Mouse (Mus musculus) left cerebral cortex, adult 6 months (tissue): ENCODE data around the gene Ano2. TPM values are rescaled to one million over a fixed set of nuclear protein-coding genes. Genes with fewer than 3 reads are reported as not detected.

Source experiments
- long read RNA-seq, 2 experiments: library from polyadenylated mRNA; unstranded; transcript quantifications; one replicate each; pipeline ENCODE4 v2.0.0; 2019 to 2020
- polyA plus RNA-seq: library from polyadenylated mRNA; unstranded; fragments of <200 nt; fragmentation: Nextera tagmentation; gene quantifications from 2 replicates; pipeline ENCODE4 v1.2.3, GENCODE M21; 2021

Ano2 gene
- 1.1 and 2.0 TPM in 2 replicates for polyA plus RNA-seq
- long read RNA-seq, experiment 1, partial matches to known transcripts: 1 of 4 reads
- long read RNA-seq, experiment 1, other reads (novel, unspliced or antisense): 3 of 4 reads
- long read RNA-seq, experiment 2, partial matches to known transcripts: 0 of 1 reads
- long read RNA-seq, experiment 2, other reads (novel, unspliced or antisense): 1 of 1 reads

GRCm38 (mm10) chr6:125690057-125690703 is at the start of gene Ano2:
Ano2 (plus strand) TSS chr6:125690419.

Other genes with a start within 250 kb of the Ano2 start
- gene Cd9, start 195.6 kb upstream of the Ano2 start, polyA plus RNA-seq: 121 and 138 TPM in 2 replicates
- gene Vwf, start 143.6 kb upstream of the Ano2 start, polyA plus RNA-seq: 3.0 and 4.3 TPM in 2 replicates